Mouse (Mus musculus) E14TG2a.4 (cell line): ENCODE measurements at regions not wholly inside any gene's neighbourhood (a gene's known extent, or its start where the extent isn't known, plus 50 kb on each side); places are given as distances from the start of the nearest gene placed in this dataset.

Experiments used
- H3K27me3 ChIP-seq: 2 replicates; pipeline ENCODE4 v1.6.1; 2014; ENCODE audit warnings: low read length, control low read depth; ENCODE audit not compliant: insufficient read depth
- H3K36me3 ChIP-seq: 2 replicates; pipeline ENCODE4 v1.6.1; 2014; ENCODE audit warnings: low read length, control low read depth; ENCODE audit not compliant: insufficient read depth
- H3K4me1 ChIP-seq: replicated peaks from 2 replicates; pipeline ENCODE4 v1.6.1; 2014; ENCODE audit warnings: low read depth, low read length, control low read depth
- H3K4me3 ChIP-seq: replicated peaks from 2 replicates; pipeline ENCODE4 v1.5.1; 2014; ENCODE audit warnings: mild to moderate bottlenecking, low read length
- H3K9me3 ChIP-seq: 2 replicates; pipeline ENCODE4 v1.6.1; 2014; ENCODE audit warnings: low read length, control low read depth
- CTCF ChIP-seq: conservative IDR thresholded peaks from 2 replicates; pipeline ENCODE4 v1.5.1; 2014; ENCODE audit warnings: low read length
- NANOG ChIP-seq: IDR thresholded peaks from 2 replicates; pipeline ENCODE4 v1.6.1; 2014; ENCODE audit warnings: borderline replicate concordance, low read length, mixed read lengths
- POU5F1 ChIP-seq: IDR thresholded peaks from 2 replicates; pipeline ENCODE4 v1.6.1; 2014; ENCODE audit warnings: low read length, borderline replicate concordance

DNA sequence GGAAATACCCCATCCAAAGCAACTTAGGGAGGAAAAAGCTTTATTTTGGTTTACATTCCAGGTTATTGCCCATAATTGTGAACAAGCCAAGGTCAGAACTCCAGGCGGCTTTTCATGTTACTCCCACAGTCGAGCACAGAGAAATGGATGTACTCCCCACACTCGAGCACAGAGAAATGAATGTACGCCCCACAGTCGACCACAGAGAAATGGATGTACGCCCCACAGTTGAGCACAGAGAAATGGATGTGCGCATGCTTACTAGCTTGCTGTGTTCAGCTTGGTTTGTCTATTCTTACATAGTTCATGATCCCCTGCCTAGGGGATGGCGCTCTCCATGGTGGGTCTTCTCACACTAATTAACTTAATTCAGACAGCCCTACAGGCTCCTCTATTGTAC lies 219.2 kb downstream of the Hhipl2 start:
- TF ChIP-seq CTCF (no peak), POU5F1 (no peak), NANOG (no peak)
- Histone ChIP-seq H3K9me3 (no peaks in the 10 kb centered on the region), H3K4me3 (no peak overlapping the region), H3K27me3 (no peaks in the 10 kb centered on the region), H3K36me3 (no peaks in the 10 kb centered on the region), H3K4me1 (peaks cover 12% of the 10 kb centered on the region)

DNA sequence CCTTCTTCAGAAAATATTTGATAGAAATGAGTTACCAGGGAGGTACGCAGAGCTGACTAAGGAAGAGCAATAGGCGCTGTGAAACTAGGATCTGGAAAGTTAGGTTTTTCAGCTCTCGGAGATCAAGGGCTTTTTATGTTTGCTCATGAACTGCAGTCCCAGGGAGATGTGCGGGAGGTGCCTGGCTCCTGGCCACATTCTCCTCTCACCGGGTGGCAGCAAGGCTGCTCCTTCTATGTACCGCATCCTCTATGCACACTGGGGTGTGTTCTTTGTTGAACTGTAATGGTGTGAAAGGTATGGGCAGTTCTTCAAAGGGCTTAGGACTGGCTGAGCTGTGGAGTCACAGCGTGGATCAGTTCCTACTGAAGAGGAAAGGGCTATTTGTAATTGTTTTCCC lies 221.3 kb downstream of the Hhipl2 start:
- H3K4me1 ChIP-seq: peaks cover 12% of the 10 kb centered on the region
- H3K27me3 ChIP-seq: no peaks in the 10 kb centered on the region

DNA sequence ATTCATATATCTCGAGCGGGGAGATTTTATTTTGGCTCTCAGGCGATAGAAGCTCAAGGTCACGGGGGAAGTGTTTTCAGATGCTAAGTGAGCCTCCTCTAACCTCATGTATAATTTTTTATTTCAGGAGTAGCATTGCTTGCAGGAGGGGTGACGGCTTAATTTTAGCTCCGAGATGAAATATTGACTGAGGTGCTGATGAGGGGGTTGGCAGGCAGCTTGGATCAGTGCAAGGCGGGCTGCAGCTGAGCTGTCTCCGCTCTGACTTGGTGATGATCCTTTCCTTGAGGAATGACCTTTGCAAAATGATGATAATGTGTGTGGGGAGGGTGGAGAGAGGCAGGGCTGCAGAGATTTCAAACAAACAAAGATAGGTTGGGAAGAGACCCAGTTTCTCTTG lies 222.6 kb downstream of the Hhipl2 start:
- no peak for TF ChIP-seq CTCF
- no peak for TF ChIP-seq POU5F1
- no peak for TF ChIP-seq NANOG
- Histone ChIP-seq H3K27me3 (no peaks in the 10 kb centered on the region), H3K36me3 (no peaks in the 10 kb centered on the region), H3K4me1 (peaks cover 12% of the 10 kb centered on the region), H3K9me3 (no peaks in the 10 kb centered on the region), H3K4me3 (no peak overlapping the region)

More for the DNA sequence above, 221.3 kb downstream of the Hhipl2 start:
- H3K9me3 ChIP-seq: no peaks in the 10 kb centered on the region
- no peak for TF ChIP-seq CTCF
- TF ChIP-seq POU5F1: no peak
- 0 out of 2 replicates have a peak, but pooled peaks have one; percentile 31 for TF ChIP-seq NANOG
- no peaks in the 10 kb centered on the region for H3K36me3 ChIP-seq
- H3K4me3 ChIP-seq: no peak overlapping the region

DNA sequence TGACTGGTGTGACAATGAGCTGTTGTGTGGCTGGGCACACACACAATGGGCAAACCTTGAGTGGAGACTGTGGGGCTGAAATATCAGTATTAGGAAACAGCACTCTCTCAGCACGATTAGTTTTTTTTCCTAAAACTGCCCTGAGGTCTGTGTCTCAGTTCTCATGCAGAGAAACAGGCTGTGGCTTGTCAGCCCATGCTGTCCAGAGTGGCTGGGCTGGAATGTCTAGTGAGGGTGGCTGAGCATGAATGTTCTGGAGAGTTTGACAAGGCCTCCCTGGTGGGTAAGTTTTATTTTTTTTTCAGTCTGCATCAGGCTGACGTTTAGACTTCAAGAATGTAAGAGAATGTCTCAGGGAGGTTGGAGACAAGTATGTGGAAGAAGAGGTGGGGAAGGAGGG lies 226.0 kb downstream of the Hhipl2 start:
- no peak overlapping the region for H3K4me3 ChIP-seq
- no peaks in the 10 kb centered on the region for H3K9me3 ChIP-seq
- TF ChIP-seq CTCF: no peak
- TF ChIP-seq NANOG: no peak
- no peak for TF ChIP-seq POU5F1

DNA sequence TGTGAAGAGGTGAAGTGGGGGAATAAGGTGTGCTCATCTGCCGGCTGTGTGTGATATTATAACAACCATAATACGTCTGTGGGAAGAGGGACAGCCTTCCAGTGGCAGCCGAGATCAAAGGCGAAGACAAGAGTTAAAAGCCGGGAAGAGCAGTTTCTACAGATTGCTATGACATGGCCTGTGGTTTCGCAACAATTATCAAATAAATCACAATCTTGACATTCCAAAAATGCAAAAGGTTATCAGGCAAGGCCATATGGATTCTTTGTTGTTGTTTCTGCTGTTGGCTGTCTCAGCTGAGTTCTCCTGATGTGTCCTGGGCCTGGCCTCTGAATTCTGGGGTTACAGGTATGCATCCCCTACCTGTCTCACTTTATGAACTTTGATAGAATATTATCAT lies 235.9 kb downstream of the Hhipl2 start:
- peaks cover 50% of the 10 kb centered on the region for H3K9me3 ChIP-seq
- H3K27me3 ChIP-seq: no peaks in the 10 kb centered on the region
- no peak overlapping the region for H3K4me3 ChIP-seq
- no peaks in the 10 kb centered on the region for H3K36me3 ChIP-seq
- TF ChIP-seq CTCF (no peak), POU5F1 (no peak), NANOG (no peak)
- no peaks in the 10 kb centered on the region for H3K4me1 ChIP-seq

More for the DNA sequence above, 226.0 kb downstream of the Hhipl2 start:
- Histone ChIP-seq H3K27me3 (no peaks in the 10 kb centered on the region), H3K36me3 (no peaks in the 10 kb centered on the region), H3K4me1 (peaks cover 10% of the 10 kb centered on the region)

DNA sequence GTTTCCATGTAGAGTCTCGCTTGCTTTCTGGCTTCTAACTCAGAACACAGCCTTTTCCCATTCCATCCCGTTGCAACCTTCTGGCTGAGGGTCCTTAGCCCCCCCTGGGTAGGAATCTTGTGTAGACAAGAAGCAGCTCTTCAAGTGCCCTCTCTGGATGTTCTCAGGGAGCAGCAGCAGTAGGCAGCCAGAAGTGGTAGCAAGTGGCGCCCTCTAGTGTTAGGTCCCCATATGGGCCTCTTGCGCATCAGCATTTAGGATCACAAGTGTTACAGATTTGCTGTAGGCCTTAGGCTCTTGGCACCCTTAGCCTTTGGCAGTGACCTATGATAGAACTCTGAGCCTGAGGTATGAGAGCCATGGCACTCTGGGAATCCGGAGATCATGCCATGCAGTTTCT lies 239.0 kb downstream of the Hhipl2 start:
- no peaks in the 10 kb centered on the region for H3K4me1 ChIP-seq
- peaks cover 62% of the 10 kb centered on the region for H3K9me3 ChIP-seq
- no peaks in the 10 kb centered on the region for H3K27me3 ChIP-seq
- H3K36me3 ChIP-seq: no peaks in the 10 kb centered on the region
- no peak overlapping the region for H3K4me3 ChIP-seq
- TF ChIP-seq NANOG: no peak
- no peak for TF ChIP-seq POU5F1
- peak; percentile 73 for TF ChIP-seq CTCF

DNA sequence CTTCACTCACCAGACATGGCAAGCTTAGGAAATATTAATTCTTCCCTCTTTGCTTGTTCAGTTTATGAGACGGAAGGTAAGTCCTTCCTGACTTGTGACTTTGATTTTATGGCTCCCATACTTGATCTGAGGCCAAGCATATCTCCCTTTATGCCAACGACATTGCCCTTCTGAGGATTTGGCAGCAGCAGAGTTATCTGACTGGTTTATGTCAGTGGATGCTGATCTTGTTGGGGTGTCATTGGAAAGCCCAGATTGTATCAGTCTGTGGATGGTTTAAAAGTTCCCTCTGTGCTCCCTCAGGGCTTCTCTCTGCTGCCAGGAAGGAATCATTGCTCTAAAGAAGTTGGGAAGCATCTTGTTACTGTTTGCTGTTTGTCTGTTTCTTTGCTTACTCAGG lies 242.5 kb downstream of the Hhipl2 start:
- no peak for TF ChIP-seq POU5F1
- no peak for TF ChIP-seq CTCF
- no peak for TF ChIP-seq NANOG
- H3K4me3 ChIP-seq: no peak overlapping the region
- peaks cover 79% of the 10 kb centered on the region for H3K9me3 ChIP-seq
- H3K4me1 ChIP-seq: no peaks in the 10 kb centered on the region
- no peaks in the 10 kb centered on the region for H3K36me3 ChIP-seq
- H3K27me3 ChIP-seq: no peaks in the 10 kb centered on the region

DNA sequence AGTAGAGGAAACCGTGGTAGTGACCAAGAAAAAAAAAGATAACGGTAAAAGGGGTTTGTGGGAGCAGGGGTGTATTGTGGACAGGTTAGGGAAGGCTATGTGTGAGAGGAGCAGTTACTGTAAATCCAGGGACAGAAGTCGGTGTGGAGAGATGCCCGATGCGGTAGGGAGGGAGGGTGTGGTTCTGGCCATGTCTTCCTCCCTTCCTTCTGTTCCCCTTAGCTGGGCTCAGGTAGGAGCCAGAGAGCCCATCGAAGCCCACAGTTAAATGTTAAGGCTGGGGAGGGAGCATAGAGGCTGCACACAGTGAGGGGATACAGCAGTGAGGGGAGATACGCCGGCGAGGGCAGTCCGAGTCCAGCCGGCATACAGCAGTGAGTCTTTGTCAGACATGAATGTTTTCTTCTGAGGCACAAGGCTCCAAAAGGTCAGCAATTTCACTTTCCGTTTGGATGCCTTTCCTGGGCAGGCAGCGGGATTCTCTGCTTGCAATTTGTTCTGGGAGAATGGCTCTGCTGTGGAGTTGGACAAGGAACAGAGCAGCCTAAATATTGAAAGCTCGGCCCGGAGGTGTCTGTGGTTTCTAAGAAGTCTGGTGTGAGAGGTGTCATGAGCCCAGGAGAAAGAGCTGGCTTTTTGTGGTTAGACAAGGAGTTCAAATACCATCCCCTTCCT lies 244.5 kb downstream of the Hhipl2 start:
- TF ChIP-seq POU5F1: no peak
- TF ChIP-seq NANOG: no peak
- TF ChIP-seq CTCF: no peak
- no peaks in the 10 kb centered on the region for H3K4me1 ChIP-seq
- H3K27me3 ChIP-seq: no peaks in the 10 kb centered on the region
- H3K4me3 ChIP-seq: no peak overlapping the region
- peaks cover 73% of the 10 kb centered on the region for H3K9me3 ChIP-seq
- H3K36me3 ChIP-seq: no peaks in the 10 kb centered on the region

DNA sequence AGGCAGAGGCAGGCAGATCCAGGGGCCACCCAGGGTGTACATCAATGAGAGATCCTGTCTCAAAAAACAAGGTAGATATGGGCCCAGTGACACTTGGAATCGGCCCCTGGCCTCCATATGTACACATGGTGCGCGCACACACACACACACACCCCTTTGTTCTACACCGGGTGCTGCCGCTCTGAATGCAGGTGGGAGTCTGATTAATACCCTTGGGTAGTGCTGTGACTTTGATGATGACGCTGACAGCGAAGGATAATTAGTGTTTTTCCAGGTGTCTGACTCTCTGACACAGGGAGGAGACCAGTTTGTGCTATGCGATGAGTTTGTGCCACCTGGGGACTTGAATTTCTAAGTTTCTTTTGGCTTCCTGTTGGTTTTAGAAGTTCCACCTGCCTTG lies 251.3 kb downstream of the Hhipl2 start:
- H3K4me3 ChIP-seq: no peak overlapping the region

More for the DNA sequence above, 251.3 kb downstream of the Hhipl2 start:
- no peaks in the 10 kb centered on the region for H3K4me1 ChIP-seq
- H3K36me3 ChIP-seq: no peaks in the 10 kb centered on the region
- no peaks in the 10 kb centered on the region for H3K27me3 ChIP-seq
- TF ChIP-seq POU5F1: no peak
- TF ChIP-seq NANOG: no peak
- no peak for TF ChIP-seq CTCF
- H3K9me3 ChIP-seq: peaks cover 18% of the 10 kb centered on the region
